Mouse (Mus musculus): Measurements from ENCODE around the gene Gcgr. TPM values are rescaled to one million over a fixed set of nuclear protein-coding genes. Genes with fewer than 3 reads are reported as not detected.
"Not testable (repeated sequence)": the region's sequence is repeated elsewhere in the genome, so short reads cannot be mapped to it uniquely, and the experiment has no call there.

Gcgr gene
- total RNA-seq, 2 experiments from 2014 or later = 0.52 TPM; not detected in 1

GRCm38 (mm10) chr11:120582268-120582981 lies 51.9 kb downstream of the Gcgr start:
- no peak for DNase-seq (ENCODE audit: low spot score in 2 of 2)

- not testable (repeated sequence) for DNase-seq (ENCODE audit: low spot score in 2 of 2)
Observed at GRCm38 (mm10) chr11:120582982-120583293, 52.4 kb downstream of the Gcgr start.

GRCm38 (mm10) chr11:120583937-120584336 lies 53.4 kb downstream of the Gcgr start:
- DNase-seq (ENCODE audit: low spot score in 2 of 2) = no peak

DNA sequence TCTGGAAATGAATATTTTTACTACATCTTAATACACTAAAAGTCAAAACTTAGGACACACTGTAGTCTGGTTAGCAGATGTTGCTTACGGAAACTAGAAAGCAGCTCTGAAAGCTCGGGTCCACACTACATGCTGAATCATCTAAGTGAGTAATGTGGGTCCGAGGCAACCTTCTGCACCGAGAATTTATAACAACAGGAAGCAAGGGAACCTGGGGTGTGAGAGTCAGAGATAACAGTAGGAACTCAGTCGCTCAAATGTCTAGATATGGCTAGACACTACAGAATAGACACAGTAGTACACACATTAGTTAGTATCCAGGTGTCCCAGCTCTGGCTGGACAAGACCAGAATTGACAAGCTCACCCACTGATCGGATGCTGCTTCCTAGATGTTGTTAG lies 58.0 kb downstream of the Gcgr start:
- DNase-seq (ENCODE audit: low spot score in 2 of 2) = no peak

Other genes starting within 250 kb of the Gcgr start
- 1,000 to 10,000 TPM; 1,195 to 1,258 TPM for gene Actg1, start 182.2 kb upstream of the Gcgr start, total RNA-seq (2021)
- not detected for gene Fscn2, start 169.2 kb upstream of the Gcgr start, total RNA-seq (2021)
- 10 to 100 TPM; 11.6 to 15.6 TPM for gene Faap100, start 151.9 kb upstream of the Gcgr start, total RNA-seq (2021)
- 10 to 100 TPM; 65.2 TPM for gene Nploc4, start 93.0 kb upstream of the Gcgr start, total RNA-seq (2021)
- gene Tspan10, start 88.1 kb upstream of the Gcgr start, total RNA-seq (2021) = 1 to 10 TPM; 1.8 to 3.3 TPM
- gene Pde6g, start 77.2 kb upstream of the Gcgr start, total RNA-seq (2021) = under 1 TPM; 0.40 to 0.58 TPM
- gene Oxld1, start 72.6 kb upstream of the Gcgr start, total RNA-seq (2021) = 10 to 100 TPM; 13.0 to 16.4 TPM
- gene Ccdc137, start 72.6 kb upstream of the Gcgr start, total RNA-seq (2021) = 10 to 100 TPM; 26.4 to 29.1 TPM
- 10 to 100 TPM; 47.2 to 49.7 TPM for gene Arl16, start 63.1 kb upstream of the Gcgr start, total RNA-seq (2021)
- 10 to 100 TPM; 64.4 to 74.4 TPM for gene Mrpl12, start 46.1 kb upstream of the Gcgr start, total RNA-seq (2021)
- 10 to 100 TPM; 19.6 to 22.6 TPM for gene Slc25a10, start 38.9 kb upstream of the Gcgr start, total RNA-seq (2021)
- 10 to 100 TPM; 74.9 to 77.0 TPM for gene Mcrip1, start 19.0 kb downstream of the Gcgr start, total RNA-seq (2021)
- gene Ppp1r27, start 20.4 kb downstream of the Gcgr start, total RNA-seq (2021) = not detected
- gene P4hb, start 42.6 kb downstream of the Gcgr start, total RNA-seq (2021) = 100 to 1,000 TPM; 127 to 129 TPM
- 100 to 1,000 TPM; 310 to 324 TPM for gene Arhgdia, start 50.9 kb downstream of the Gcgr start, total RNA-seq (2021)
- 10 to 100 TPM; 60.8 to 62.9 TPM for gene Alyref, start 67.7 kb downstream of the Gcgr start, total RNA-seq (2021)
- gene Anapc11, start 67.7 kb downstream of the Gcgr start, total RNA-seq (2021) = 10 to 100 TPM; 95.1 to 98.8 TPM
- 1 to 10 TPM in 1 of 2 experiments, not detected in 1; 1.3 TPM for gene Npb, start 77.8 kb downstream of the Gcgr start, total RNA-seq (2021)
- gene Pcyt2, start 87.2 kb downstream of the Gcgr start, total RNA-seq (2021) = 100 to 1,000 TPM; 124 to 136 TPM
- gene Sirt7, start 94.5 kb downstream of the Gcgr start, total RNA-seq (2021) = 10 to 100 TPM; 34.9 to 38.6 TPM
- 10 to 100 TPM; 86.8 to 94.3 TPM for gene Mafg, start 102.9 kb downstream of the Gcgr start, total RNA-seq (2021)
- 1 to 10 TPM; 1.0 to 1.6 TPM for gene Pycr1, start 113.1 kb downstream of the Gcgr start, total RNA-seq (2021)
- 1 to 10 TPM; 7.3 to 8.2 TPM for gene Myadml2, start 117.5 kb downstream of the Gcgr start, total RNA-seq (2021)
- gene Notum, start 130.5 kb downstream of the Gcgr start, total RNA-seq (2021) = 1 to 10 TPM; 2.7 to 5.0 TPM
- 10 to 100 TPM; 51.1 to 57.7 TPM for gene Aspscr1, start 142.3 kb downstream of the Gcgr start, total RNA-seq (2021)
- 10 to 100 TPM; 19.7 to 20.8 TPM for gene Cenpx, start 183.0 kb downstream of the Gcgr start, total RNA-seq (2021)
- gene Lrrc45, start 183.2 kb downstream of the Gcgr start, total RNA-seq (2021) = 10 to 100 TPM; 53.0 to 56.2 TPM
- gene Rac3, start 190.8 kb downstream of the Gcgr start, total RNA-seq (2021) = 10 to 100 TPM; 28.9 to 38.6 TPM
- 10 to 100 TPM in 1 of 2 experiments, 1 to 10 TPM in 1; 8.5 to 11.9 TPM for gene Dcxr, start 196.6 kb downstream of the Gcgr start, total RNA-seq (2021)
- 1 to 10 TPM; 1.7 to 2.9 TPM for gene Cbr2, start 201.4 kb downstream of the Gcgr start, total RNA-seq (2021)
- 10 to 100 TPM; 31.4 to 50.3 TPM for gene Hmga1b, start 232.1 kb downstream of the Gcgr start, total RNA-seq (2021)